Mouse (Mus musculus) c-Kit-positive CD71-positive TER-119-positive erythroid progenitor cells, embryonic 14.5 days (primary cell): ENCODE measurements at regions not wholly inside any gene's neighbourhood (a gene's known extent, or its start where the extent isn't known, plus 50 kb on each side); places are given as distances from the start of the nearest gene placed in this dataset.

Source experiments
- DNase-seq: peaks from one replicate; pipeline ENCODE4 v3.0.0-alpha.2; 2013; ENCODE audit warnings: low spot score

- DNase-seq = no peak
Observed at GRCm38 (mm10) chr4:34498781-34499180, 52.0 kb upstream of the Akirin2 start.

GRCm38 (mm10) chr4:34499731-34500130, 51.0 kb upstream of the Akirin2 start:
- DNase-seq = no peak
